Mouse (Mus musculus) liver, embryonic 14.5 days (tissue): Measurements from ENCODE around the gene Izumo1. TPM values are rescaled to one million over a fixed set of nuclear protein-coding genes. Genes with fewer than 3 reads are reported as not detected.

Experiments used
- ATAC-seq: fragments of 200-750 bp; cut with Nextera tagmentation; 2 replicates; pipeline ENCODE4 v1.8.0; 2017; ENCODE audit warnings: moderate number of reproducible peaks, mild to moderate bottlenecking, moderate library complexity; ENCODE audit not compliant: insufficient read depth
- DNase-seq, 3 experiments: peaks; one replicate each; pipeline ENCODE4 v3.0.0-alpha.2; 2012 to 2013; ENCODE audit warnings: low read depth in 3 of 3, low spot score in 3 of 3
- H3K27ac ChIP-seq: fragments of 300-500 bp; sonication (generic); 2 replicates; pipeline ENCODE4 v1.5.1; 2014; ENCODE audit warnings: moderate library complexity, mild to moderate bottlenecking, control low read depth, inconsistent platforms
- H3K27me3 ChIP-seq: fragments of 300-500 bp; sonication (generic); 2 replicates; pipeline ENCODE4 v1.6.1; 2014; ENCODE audit warnings: mild to moderate bottlenecking, low read length, moderate library complexity; ENCODE audit not compliant: control insufficient read depth, insufficient read depth
- H3K36me3 ChIP-seq: fragments of 300-500 bp; sonication (generic); replicated peaks from 2 replicates; pipeline ENCODE4 v1.6.1; 2014; ENCODE audit warnings: low read depth; ENCODE audit not compliant: control insufficient read depth, insufficient read depth
- H3K4me1 ChIP-seq, 2 experiments: fragments of 200-500 bp in 1 of 2; fragments of 300-500 bp in 1 of 2; sonication (generic) in 1 of 2; replicated peaks; 2 replicates each; pipeline ENCODE4 v1.6.1; 2012 to 2014; ENCODE audit warnings: antibody characterized with exemption in 1 of 2, inconsistent platforms in 1 of 2, low read length in 1 of 2; ENCODE audit not compliant: control insufficient read depth in 2 of 2, insufficient read depth in 2 of 2
- H3K4me2 ChIP-seq: fragments of 300-500 bp; sonication (generic); 2 replicates; pipeline ENCODE4 v1.6.1; 2014; ENCODE audit warnings: low read depth, mild to moderate bottlenecking, control low read depth, moderate library complexity
- H3K4me3 ChIP-seq, 2 experiments: fragments of 200-500 bp in 1 of 2; fragments of 300-500 bp in 1 of 2; sonication (generic) in 1 of 2; 2 replicates each; pipeline ENCODE4 v1.5.1; 2012 to 2014; ENCODE audit warnings: low read depth in 2 of 2, low read length in 2 of 2, mild to moderate bottlenecking in 2 of 2, control low read depth in 1 of 2, inconsistent platforms in 1 of 2, moderate library complexity in 1 of 2; ENCODE audit not compliant: insufficient read depth in 1 of 2
- H3K9ac ChIP-seq: fragments of 300-500 bp; sonication (generic); replicated peaks from 2 replicates; pipeline ENCODE4 v1.6.1; 2014; ENCODE audit warnings: mild to moderate bottlenecking, control low read depth, moderate library complexity
- H3K9me3 ChIP-seq: fragments of 300-500 bp; sonication (generic); 2 replicates; pipeline ENCODE4 v1.6.1; 2016; ENCODE audit warnings: low read length, mixed read lengths; ENCODE audit not compliant: control insufficient read depth
- CTCF ChIP-seq: IDR thresholded peaks from 2 replicates; pipeline ENCODE4 v1.5.1; 2016; ENCODE audit warnings: antibody characterized with exemption, low read depth, control low read depth
- EP300 ChIP-seq: IDR thresholded peaks from 2 replicates; pipeline ENCODE4 v1.6.1; 2016; ENCODE audit warnings: antibody characterized with exemption, low read depth
- WGBS: fragments of 180-500 bp; shearing (Covaris S2); extraction: QIAGEN DNeasy Blood & Tissue Kit; methylation state at CpG from one replicate; pipeline ENCODE4 v1.1.7; 2014; ENCODE audit not compliant: insufficient replicate concordance; 5-methylcytosine and 5-hydroxymethylcytosine counted together
- polyA plus RNA-seq, 2 experiments: library from polyadenylated mRNA; depleted of rRNA in 1 of 2; stranded (reverse) in 1 of 2; unstranded in 1 of 2; fragments of >200 nt; fragmentation: Nextera tagmentation in 1 of 2; extraction: Ambion mirVana in 1 of 2; gene quantifications; 2 replicates each; pipeline versions ENCODE4 v1.2.1 to v1.2.3; 2012 to 2014

The Izumo1 gene
- polyA plus RNA-seq, 2 experiments, result 0.15 TPM; not detected in 1

DNA sequence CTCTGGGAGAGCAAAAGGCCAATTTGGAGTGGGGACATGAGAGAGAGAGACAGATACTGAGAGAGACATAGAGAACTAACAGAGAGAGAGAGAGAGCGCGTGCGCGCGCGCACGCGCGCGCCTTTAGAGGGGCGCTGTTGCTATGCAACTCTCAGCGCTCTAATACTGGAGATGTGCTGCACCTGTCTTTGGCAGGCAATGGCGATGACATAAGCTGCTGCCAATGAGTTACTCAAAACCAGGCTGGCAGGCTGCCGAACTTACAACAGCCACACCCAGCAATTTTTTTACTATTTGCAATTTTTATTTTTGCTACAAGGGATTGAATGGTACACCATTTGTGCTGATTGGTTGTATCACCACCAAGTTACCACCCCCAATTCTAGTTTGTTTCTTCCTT, 46.1 kb downstream of the Izumo1 start:
- TF ChIP-seq CTCF (no peak), EP300 (no peak)
- H3K4me3 ChIP-seq, result no peak overlapping the region
- ATAC-seq (no peak), DNase-seq (no peak)
- no peaks in the 10 kb centered on the region for H3K9me3 ChIP-seq
- WGBS, result 84% methylated on average over 14 of the region's 14 CpGs
- H3K36me3 ChIP-seq, result no peaks in the 10 kb centered on the region
- no peak overlapping the region for H3K27ac ChIP-seq
- H3K9ac ChIP-seq, result no peak overlapping the region
- peaks cover 0 to 5% of the 10 kb centered on the region in 2 experiments; a peak in 1 of 4 replicates for H3K4me1 ChIP-seq
- H3K27me3 ChIP-seq, result no peaks in the 10 kb centered on the region
- H3K4me2 ChIP-seq, result no peak overlapping the region

- WGBS, result 82% methylated on average over 9 of the region's 9 CpGs
- ATAC-seq, result no peak
- H3K9ac ChIP-seq, result no peak overlapping the region
These were observed 47.3 kb downstream of the Izumo1 start for GRCm38 (mm10) chr7:45668921-45669320.

GRCm38 (mm10) chr7:45677627-45678295, 56.1 kb downstream of the Izumo1 start:
- 53% methylated on average over 7 of the region's 7 CpGs for WGBS
- no peak for DNase-seq
- H3K9ac ChIP-seq, result no peak overlapping the region
- no peak overlapping the region for H3K4me3 ChIP-seq
- H3K27ac ChIP-seq, result no peak overlapping the region
- H3K4me2 ChIP-seq, result no peak overlapping the region
- no peaks in the 10 kb centered on the region for H3K9me3 ChIP-seq
- TF ChIP-seq EP300 (no peak), CTCF (no peak)
- peaks cover 3 to 10% of the 10 kb centered on the region in 2 experiments; a peak in 2 of 4 replicates for H3K4me1 ChIP-seq
- no peaks in the 10 kb centered on the region for H3K36me3 ChIP-seq
- H3K27me3 ChIP-seq, result no peaks in the 10 kb centered on the region
- no peak for ATAC-seq

More at GRCm38 (mm10) chr7:45668921-45669320, 47.3 kb downstream of the Izumo1 start:
- no peak overlapping the region for H3K27ac ChIP-seq
- no peaks in the 10 kb centered on the region for H3K27me3 ChIP-seq
- no peaks in the 10 kb centered on the region for H3K36me3 ChIP-seq
- no peak for DNase-seq
- no peaks in the 10 kb centered on the region for H3K9me3 ChIP-seq
- TF ChIP-seq EP300, result no peak
- peak; percentile 41 for TF ChIP-seq CTCF
- H3K4me3 ChIP-seq, result no peak overlapping the region
- peaks cover 0 to 5% of the 10 kb centered on the region in 2 experiments; a peak in 1 of 4 replicates for H3K4me1 ChIP-seq
- no peak overlapping the region for H3K4me2 ChIP-seq

Other genes starting within 250 kb of the Izumo1 start
Only the 30 nearest of the 34 such genes appear.
- not detected in 2 replicates for gene Lhb, start 201.0 kb upstream of the Izumo1 start, polyA plus RNA-seq (2012; rRNA removed)
- not detected in 2 replicates for gene Lhb, start 201.0 kb upstream of the Izumo1 start, polyA plus RNA-seq (2014; fragmentation: Nextera tagmentation; extraction: Ambion mirVana)
- 3.2 and 3.6 TPM in 2 replicates for gene Gys1, start 187.0 kb upstream of the Izumo1 start, polyA plus RNA-seq (2012; rRNA removed)
- 2.8 and 3.1 TPM in 2 replicates for gene Gys1, start 187.0 kb upstream of the Izumo1 start, polyA plus RNA-seq (2014; fragmentation: Nextera tagmentation; extraction: Ambion mirVana)
- gene Ruvbl2, start 183.7 kb upstream of the Izumo1 start, polyA plus RNA-seq (2012; rRNA removed), result 65.7 and 69.5 TPM in 2 replicates
- gene Ruvbl2, start 183.7 kb upstream of the Izumo1 start, polyA plus RNA-seq (2014; fragmentation: Nextera tagmentation; extraction: Ambion mirVana), result 67.5 and 82.7 TPM in 2 replicates
- 1,846 and 1,956 TPM in 2 replicates for gene Ftl1, start 161.9 kb upstream of the Izumo1 start, polyA plus RNA-seq (2012; rRNA removed)
- gene Ftl1, start 161.9 kb upstream of the Izumo1 start, polyA plus RNA-seq (2014; fragmentation: Nextera tagmentation; extraction: Ambion mirVana), result 4,811 and 5,161 TPM in 2 replicates
- 57.9 and 68.5 TPM in 2 replicates for gene Bax, start 154.9 kb upstream of the Izumo1 start, polyA plus RNA-seq (2012; rRNA removed)
- 49.7 and 62.4 TPM in 2 replicates for gene Bax, start 154.9 kb upstream of the Izumo1 start, polyA plus RNA-seq (2014; fragmentation: Nextera tagmentation; extraction: Ambion mirVana)
- 0.06 and 0.13 TPM in 2 replicates for gene Tulp2, start 139.9 kb upstream of the Izumo1 start, polyA plus RNA-seq (2012; rRNA removed)
- gene Tulp2, start 139.9 kb upstream of the Izumo1 start, polyA plus RNA-seq (2014; fragmentation: Nextera tagmentation; extraction: Ambion mirVana), result 0.47 and 0.57 TPM in 2 replicates
- not detected in 2 replicates for gene Gm45808, start 135.0 kb upstream of the Izumo1 start, polyA plus RNA-seq (2012; rRNA removed)
- 0.20 TPM in 1 of 2 replicates, not detected in the other for gene Gm45808, start 135.0 kb upstream of the Izumo1 start, polyA plus RNA-seq (2014; fragmentation: Nextera tagmentation; extraction: Ambion mirVana)
- gene Dhdh, start 133.0 kb upstream of the Izumo1 start, polyA plus RNA-seq (2012; rRNA removed), result 1.5 and 2.2 TPM in 2 replicates
- gene Dhdh, start 133.0 kb upstream of the Izumo1 start, polyA plus RNA-seq (2014; fragmentation: Nextera tagmentation; extraction: Ambion mirVana), result 1.6 and 1.8 TPM in 2 replicates
- gene Nucb1, start 111.4 kb upstream of the Izumo1 start, polyA plus RNA-seq (2012; rRNA removed), result 48.2 and 58.8 TPM in 2 replicates
- gene Nucb1, start 111.4 kb upstream of the Izumo1 start, polyA plus RNA-seq (2014; fragmentation: Nextera tagmentation; extraction: Ambion mirVana), result 81.7 and 97.2 TPM in 2 replicates
- 79.3 and 140 TPM in 2 replicates for gene Ppp1r15a, start 95.5 kb upstream of the Izumo1 start, polyA plus RNA-seq (2012; rRNA removed)
- 165 and 183 TPM in 2 replicates for gene Ppp1r15a, start 95.5 kb upstream of the Izumo1 start, polyA plus RNA-seq (2014; fragmentation: Nextera tagmentation; extraction: Ambion mirVana)
- gene Plekha4, start 95.5 kb upstream of the Izumo1 start, polyA plus RNA-seq (2012; rRNA removed), result 0.52 and 0.90 TPM in 2 replicates
- gene Plekha4, start 95.5 kb upstream of the Izumo1 start, polyA plus RNA-seq (2014; fragmentation: Nextera tagmentation; extraction: Ambion mirVana), result 0.40 and 0.41 TPM in 2 replicates
- 0.95 and 2.1 TPM in 2 replicates for gene Hsd17b14, start 66.9 kb upstream of the Izumo1 start, polyA plus RNA-seq (2012; rRNA removed)
- gene Hsd17b14, start 66.9 kb upstream of the Izumo1 start, polyA plus RNA-seq (2014; fragmentation: Nextera tagmentation; extraction: Ambion mirVana), result 1.2 and 2.5 TPM in 2 replicates
- gene Bcat2, start 51.7 kb upstream of the Izumo1 start, polyA plus RNA-seq (2012; rRNA removed), result 38.8 and 40.6 TPM in 2 replicates
- 35.9 and 39.4 TPM in 2 replicates for gene Bcat2, start 51.7 kb upstream of the Izumo1 start, polyA plus RNA-seq (2014; fragmentation: Nextera tagmentation; extraction: Ambion mirVana)
- not detected in 2 replicates for gene Fgf21, start 6.3 kb upstream of the Izumo1 start, polyA plus RNA-seq (2012; rRNA removed)
- not detected in 2 replicates for gene Fgf21, start 6.3 kb upstream of the Izumo1 start, polyA plus RNA-seq (2014; fragmentation: Nextera tagmentation; extraction: Ambion mirVana)
- not detected in 2 replicates for gene Fut1, start 4.5 kb upstream of the Izumo1 start, polyA plus RNA-seq (2012; rRNA removed)
- not detected in 2 replicates for gene Fut1, start 4.5 kb upstream of the Izumo1 start, polyA plus RNA-seq (2014; fragmentation: Nextera tagmentation; extraction: Ambion mirVana)
- 2.2 and 2.6 TPM in 2 replicates for gene Rasip1, start 5.7 kb downstream of the Izumo1 start, polyA plus RNA-seq (2012; rRNA removed)
- 1.3 and 2.6 TPM in 2 replicates for gene Rasip1, start 5.7 kb downstream of the Izumo1 start, polyA plus RNA-seq (2014; fragmentation: Nextera tagmentation; extraction: Ambion mirVana)
- 0.25 and 0.56 TPM in 2 replicates for gene Mamstr, start 18.2 kb downstream of the Izumo1 start, polyA plus RNA-seq (2012; rRNA removed)
- 0.18 TPM in 1 of 2 replicates, not detected in the other for gene Mamstr, start 18.2 kb downstream of the Izumo1 start, polyA plus RNA-seq (2014; fragmentation: Nextera tagmentation; extraction: Ambion mirVana)
- gene Fut2, start 44.6 kb downstream of the Izumo1 start, polyA plus RNA-seq (2012; rRNA removed), result 0.17 TPM in 1 of 2 replicates, not detected in the other
- not detected in 2 replicates for gene Fut2, start 44.6 kb downstream of the Izumo1 start, polyA plus RNA-seq (2014; fragmentation: Nextera tagmentation; extraction: Ambion mirVana)
- gene Ntn5, start 62.2 kb downstream of the Izumo1 start, polyA plus RNA-seq (2012; rRNA removed), result 0.04 TPM in 1 of 2 replicates, not detected in the other
- gene Ntn5, start 62.2 kb downstream of the Izumo1 start, polyA plus RNA-seq (2014; fragmentation: Nextera tagmentation; extraction: Ambion mirVana), result not detected in 2 replicates
- gene Sec1, start 72.6 kb downstream of the Izumo1 start, polyA plus RNA-seq (2012; rRNA removed), result 0.02 and 0.03 TPM in 2 replicates
- not detected in 2 replicates for gene Sec1, start 72.6 kb downstream of the Izumo1 start, polyA plus RNA-seq (2014; fragmentation: Nextera tagmentation; extraction: Ambion mirVana)
- gene Car11, start 78.0 kb downstream of the Izumo1 start, polyA plus RNA-seq (2012; rRNA removed), result 0.23 and 0.58 TPM in 2 replicates
- gene Car11, start 78.0 kb downstream of the Izumo1 start, polyA plus RNA-seq (2014; fragmentation: Nextera tagmentation; extraction: Ambion mirVana), result 0.42 and 0.44 TPM in 2 replicates
- 0.69 and 0.80 TPM in 2 replicates for gene Dbp, start 83.3 kb downstream of the Izumo1 start, polyA plus RNA-seq (2012; rRNA removed)
- gene Dbp, start 83.3 kb downstream of the Izumo1 start, polyA plus RNA-seq (2014; fragmentation: Nextera tagmentation; extraction: Ambion mirVana), result 0.51 and 0.54 TPM in 2 replicates
- 499 and 605 TPM in 2 replicates for gene Rpl18, start 93.6 kb downstream of the Izumo1 start, polyA plus RNA-seq (2012; rRNA removed)
- gene Rpl18, start 93.6 kb downstream of the Izumo1 start, polyA plus RNA-seq (2014; fragmentation: Nextera tagmentation; extraction: Ambion mirVana), result 832 and 846 TPM in 2 replicates
- gene Sphk2, start 96.2 kb downstream of the Izumo1 start, polyA plus RNA-seq (2012; rRNA removed), result 7.6 and 9.1 TPM in 2 replicates
- 5.8 and 9.0 TPM in 2 replicates for gene Sphk2, start 96.2 kb downstream of the Izumo1 start, polyA plus RNA-seq (2014; fragmentation: Nextera tagmentation; extraction: Ambion mirVana)
- gene Fam83e, start 99.4 kb downstream of the Izumo1 start, polyA plus RNA-seq (2012; rRNA removed), result 0.31 and 0.32 TPM in 2 replicates
- gene Fam83e, start 99.4 kb downstream of the Izumo1 start, polyA plus RNA-seq (2014; fragmentation: Nextera tagmentation; extraction: Ambion mirVana), result 0.14 and 0.32 TPM in 2 replicates
- gene Spaca4, start 104.0 kb downstream of the Izumo1 start, polyA plus RNA-seq (2012; rRNA removed), result not detected in 2 replicates
- not detected in 2 replicates for gene Spaca4, start 104.0 kb downstream of the Izumo1 start, polyA plus RNA-seq (2014; fragmentation: Nextera tagmentation; extraction: Ambion mirVana)
- 0.18 and 0.48 TPM in 2 replicates for gene Lmtk3, start 161.9 kb downstream of the Izumo1 start, polyA plus RNA-seq (2012; rRNA removed)
- gene Lmtk3, start 161.9 kb downstream of the Izumo1 start, polyA plus RNA-seq (2014; fragmentation: Nextera tagmentation; extraction: Ambion mirVana), result not detected in 2 replicates
- gene Sult2b1, start 162.9 kb downstream of the Izumo1 start, polyA plus RNA-seq (2012; rRNA removed), result 0.06 and 0.35 TPM in 2 replicates
- 0.15 and 0.43 TPM in 2 replicates for gene Sult2b1, start 162.9 kb downstream of the Izumo1 start, polyA plus RNA-seq (2014; fragmentation: Nextera tagmentation; extraction: Ambion mirVana)
- gene Cyth2, start 192.8 kb downstream of the Izumo1 start, polyA plus RNA-seq (2012; rRNA removed), result 14.5 and 19.4 TPM in 2 replicates
- gene Cyth2, start 192.8 kb downstream of the Izumo1 start, polyA plus RNA-seq (2014; fragmentation: Nextera tagmentation; extraction: Ambion mirVana), result 23.0 and 26.5 TPM in 2 replicates
- gene Kcnj14, start 203.0 kb downstream of the Izumo1 start, polyA plus RNA-seq (2012; rRNA removed), result 0.06 and 0.11 TPM in 2 replicates
- gene Kcnj14, start 203.0 kb downstream of the Izumo1 start, polyA plus RNA-seq (2014; fragmentation: Nextera tagmentation; extraction: Ambion mirVana), result 0.06 and 0.19 TPM in 2 replicates